Mouse (Mus musculus) megakaryocyte, embryonic 14.5 days (primary cell): ENCODE data around the gene Rrp1. TPM values are rescaled to one million over a fixed set of nuclear protein-coding genes. Genes with fewer than 3 reads are reported as not detected.
A peak's percentile ranks its signal among the peaks of the same experiment; 100 is the strongest.

Experiments
- H3K27me3 ChIP-seq: replicated peaks from 2 replicates; pipeline ENCODE3; 2012; ENCODE audit warnings: inconsistent platforms
- H3K36me3 ChIP-seq: replicated peaks from 2 replicates; pipeline ENCODE3; 2012; ENCODE audit warnings: low read length, inconsistent platforms, mixed read lengths
- H3K4me1 ChIP-seq: 2 replicates; pipeline ENCODE4 v1.6.1; 2012; ENCODE audit warnings: inconsistent platforms
- H3K4me3 ChIP-seq: replicated peaks from 2 replicates; pipeline ENCODE3; 2012; ENCODE audit warnings: moderate library complexity, mild to moderate bottlenecking, inconsistent platforms
- H3K9me3 ChIP-seq: 2 replicates; pipeline ENCODE4 v1.6.1; 2012; ENCODE audit warnings: inconsistent platforms
- FLI1 ChIP-seq: IDR thresholded peaks from 2 replicates; pipeline ENCODE4 v1.6.1; 2012; ENCODE audit warnings: low read length, inconsistent platforms, mixed read lengths
- GATA1 ChIP-seq: IDR thresholded peaks from 3 replicates; pipeline ENCODE4 v1.6.1; 2012; ENCODE audit warnings: mixed read lengths, low read length, inconsistent platforms, borderline replicate concordance
- polyA plus RNA-seq: library from polyadenylated mRNA; stranded (reverse); fragments of >175 nt; gene quantifications from 2 replicates; pipeline ENCODE4 v1.2.3, GENCODE M21; 2012; ENCODE audit warnings: low replicate concordance; ENCODE audit not compliant: insufficient read depth

Gene Rrp1
- 67.0 and 210 TPM in 2 replicates for polyA plus RNA-seq

- TF ChIP-seq FLI1: no peak
- TF ChIP-seq GATA1: no peak
- Histone ChIP-seq H3K36me3 (peaks cover 37% of the 10 kb centered on the region), H3K27me3 (no peaks in the 10 kb centered on the region), H3K4me1 (peaks cover 45% of the 10 kb centered on the region), H3K4me3 (peak within 1 kb of the TSS; percentile 97), H3K9me3 (no peaks in the 10 kb centered on the region)
These were observed at the start of gene Rrp1 for GRCm38 (mm10) chr10:78412319-78413151. Gene Rrp1, minus strand, starts transcription at chr10:78413043.

GRCm38 (mm10) chr10:78461767-78462166 lies 48.9 kb upstream of the Rrp1 start:
- H3K4me1 ChIP-seq: peaks cover 96% of the 10 kb centered on the region
- no peaks in the 10 kb centered on the region for H3K9me3 ChIP-seq
- no peaks in the 10 kb centered on the region for H3K27me3 ChIP-seq
- TF ChIP-seq GATA1: no peak
- no peak for TF ChIP-seq FLI1
- H3K36me3 ChIP-seq: no peaks in the 10 kb centered on the region
- no peak overlapping the region for H3K4me3 ChIP-seq

GRCm38 (mm10) chr10:78460463-78460862 lies 47.6 kb upstream of the Rrp1 start:
- H3K9me3 ChIP-seq: no peaks in the 10 kb centered on the region
- no peaks in the 10 kb centered on the region for H3K27me3 ChIP-seq
- TF ChIP-seq GATA1 (no peak), FLI1 (no peak)
- no peaks in the 10 kb centered on the region for H3K36me3 ChIP-seq
- peaks cover 88% of the 10 kb centered on the region for H3K4me1 ChIP-seq
- H3K4me3 ChIP-seq: no peak overlapping the region

- no peak for TF ChIP-seq GATA1
- TF ChIP-seq FLI1: no peak
- Histone ChIP-seq H3K9me3 (no peaks in the 10 kb centered on the region), H3K27me3 (no peaks in the 10 kb centered on the region), H3K36me3 (no peaks in the 10 kb centered on the region), H3K4me3 (peak overlapping the region; percentile 75), H3K4me1 (peaks cover 88% of the 10 kb centered on the region)
These were observed 45.7 kb upstream of the Rrp1 start for GRCm38 (mm10) chr10:78458348-78459111.

GRCm38 (mm10) chr10:78457495-78458347 lies 44.9 kb upstream of the Rrp1 start:
- no peaks in the 10 kb centered on the region for H3K9me3 ChIP-seq
- peaks cover 2% of the 10 kb centered on the region for H3K36me3 ChIP-seq
- peaks cover 82% of the 10 kb centered on the region for H3K4me1 ChIP-seq
- no peaks in the 10 kb centered on the region for H3K27me3 ChIP-seq
- peak overlapping the region; percentile 85 for H3K4me3 ChIP-seq
- TF ChIP-seq FLI1: no peak
- no peak for TF ChIP-seq GATA1

- H3K36me3 ChIP-seq: peaks cover 11% of the 10 kb centered on the region
- H3K9me3 ChIP-seq: no peaks in the 10 kb centered on the region
- no peaks in the 10 kb centered on the region for H3K27me3 ChIP-seq
- peaks cover 72% of the 10 kb centered on the region for H3K4me1 ChIP-seq
- TF ChIP-seq GATA1 (no peak), FLI1 (no peak)
- H3K4me3 ChIP-seq: peak overlapping the region; percentile 18
These were observed 43.9 kb upstream of the Rrp1 start for GRCm38 (mm10) chr10:78456696-78457095.

GRCm38 (mm10) chr10:78452641-78453040 lies 39.8 kb upstream of the Rrp1 start:
- H3K4me1 ChIP-seq: peaks cover 34% of the 10 kb centered on the region
- H3K4me3 ChIP-seq: no peak overlapping the region
- peaks cover 51% of the 10 kb centered on the region for H3K36me3 ChIP-seq
- no peak for TF ChIP-seq FLI1
- TF ChIP-seq GATA1: no peak
- H3K27me3 ChIP-seq: no peaks in the 10 kb centered on the region
- no peaks in the 10 kb centered on the region for H3K9me3 ChIP-seq

- TF ChIP-seq FLI1 (no peak), GATA1 (no peak)
- Histone ChIP-seq H3K27me3 (no peaks in the 10 kb centered on the region), H3K9me3 (no peaks in the 10 kb centered on the region), H3K4me3 (no peak overlapping the region), H3K36me3 (peaks cover 68% of the 10 kb centered on the region), H3K4me1 (peaks cover 23% of the 10 kb centered on the region)
These were observed 37.9 kb upstream of the Rrp1 start for GRCm38 (mm10) chr10:78450761-78451160.

- Histone ChIP-seq H3K9me3 (no peaks in the 10 kb centered on the region), H3K36me3 (peaks cover 95% of the 10 kb centered on the region), H3K4me3 (no peak overlapping the region), H3K27me3 (no peaks in the 10 kb centered on the region), H3K4me1 (peaks cover 11% of the 10 kb centered on the region)
- TF ChIP-seq FLI1: no peak
- TF ChIP-seq GATA1: no peak
These were observed 34.6 kb upstream of the Rrp1 start for GRCm38 (mm10) chr10:78447396-78447795.
